Mouse (Mus musculus) embryonic facial prominence, embryonic 15.5 days (tissue): ENCODE data around the gene Rgmb. TPM values are rescaled to one million over a fixed set of nuclear protein-coding genes. Genes with fewer than 3 reads are reported as not detected.

Source experiments
- ATAC-seq: fragments of 200-750 bp; cut with Nextera tagmentation; 2 replicates; pipeline ENCODE4 v1.8.0; 2017; ENCODE audit warnings: low read depth, moderate TSS enrichment; ENCODE audit not compliant: insufficient number of reproducible peaks, low FRiP score, low TSS enrichment
- H3K27ac ChIP-seq: fragments of 300-500 bp; sonication (generic); replicated peaks from 2 replicates; pipeline ENCODE4 v1.5.1; 2015; ENCODE audit warnings: mild to moderate bottlenecking, inconsistent platforms
- H3K27me3 ChIP-seq: fragments of 300-500 bp; sonication (generic); 2 replicates; pipeline ENCODE4 v1.6.1; 2015; ENCODE audit warnings: inconsistent platforms
- H3K36me3 ChIP-seq: fragments of 300-500 bp; sonication (generic); 2 replicates; pipeline ENCODE4 v1.6.1; 2015; ENCODE audit warnings: mild to moderate bottlenecking, inconsistent platforms
- H3K4me1 ChIP-seq: fragments of 300-500 bp; sonication (generic); 2 replicates; pipeline ENCODE4 v1.6.1; 2015; ENCODE audit warnings: inconsistent platforms
- H3K4me2 ChIP-seq: fragments of 300-500 bp; sonication (generic); replicated peaks from 2 replicates; pipeline ENCODE4 v1.6.1; 2015; ENCODE audit warnings: mild to moderate bottlenecking, inconsistent platforms
- H3K4me3 ChIP-seq: fragments of 300-500 bp; sonication (generic); replicated peaks from 2 replicates; pipeline ENCODE4 v1.5.1; 2015; ENCODE audit warnings: mild to moderate bottlenecking, inconsistent platforms
- H3K9ac ChIP-seq: fragments of 300-500 bp; sonication (generic); 2 replicates; pipeline ENCODE4 v1.6.1; 2015; ENCODE audit warnings: inconsistent platforms
- H3K9me3 ChIP-seq: fragments of 300-500 bp; sonication (generic); replicated peaks from 2 replicates; pipeline ENCODE4 v1.6.1; 2016; ENCODE audit warnings: inconsistent platforms
- WGBS: fragments of 180-500 bp; shearing (Covaris S2); methylation state at CpG from one replicate; pipeline ENCODE4 v1.1.7; 2015; 5-methylcytosine and 5-hydroxymethylcytosine counted together
- polyA plus RNA-seq: library from polyadenylated mRNA; unstranded; fragments of >200 nt; fragmentation: Nextera tagmentation; extraction: Ambion mirVana; gene quantifications from 2 replicates; pipeline ENCODE4 v1.2.1, GENCODE M21; 2015

Rgmb gene
- polyA plus RNA-seq, 1 experiment from 2014 or later = 27.9 TPM

GRCm38 (mm10) chr17:15808468-15809374, 22.1 kb downstream of the Rgmb start:
- no peak for ATAC-seq
- Histone ChIP-seq H3K9me3 (no peaks in the 10 kb centered on the region), H3K4me3 (no peak overlapping the region), H3K4me2 (peak overlapping the region; percentile 13; the same call in 1 of the 2 replicates), H3K27me3 (no peaks in the 10 kb centered on the region), H3K27ac (peak overlapping the region; percentile 63), H3K9ac (no peak overlapping the region), H3K4me1 (peaks cover 53% of the 10 kb centered on the region), H3K36me3 (peaks cover 20% of the 10 kb centered on the region)
- 15% methylated on average over 10 of the region's 10 CpGs for WGBS

- H3K4me1 ChIP-seq = peaks cover 46% of the 10 kb centered on the region
- H3K36me3 ChIP-seq = peaks cover 20% of the 10 kb centered on the region
- H3K4me3 ChIP-seq = no peak overlapping the region
- H3K4me2 ChIP-seq = no peak overlapping the region
- no peak for ATAC-seq
- H3K9ac ChIP-seq = no peak overlapping the region
- H3K27ac ChIP-seq = peak overlapping the region; percentile 63; the same call in 1 of the 2 replicates
- H3K27me3 ChIP-seq = no peaks in the 10 kb centered on the region
- H3K9me3 ChIP-seq = no peaks in the 10 kb centered on the region
- WGBS = 46% methylated on average over 4 of the region's 4 CpGs
These were observed 22.8 kb downstream of the Rgmb start for GRCm38 (mm10) chr17:15808015-15808414.

GRCm38 (mm10) chr17:15807295-15807984, 23.4 kb downstream of the Rgmb start:
- H3K4me2 ChIP-seq = no peak overlapping the region
- H3K27ac ChIP-seq = 0 out of 2 replicates have a peak overlapping the region, but pooled peaks have one; percentile 28
- WGBS = 89% methylated on average over 23 of the region's 23 CpGs
- H3K9ac ChIP-seq = no peak overlapping the region
- peaks cover 40% of the 10 kb centered on the region for H3K4me1 ChIP-seq
- peak; percentile 61 for ATAC-seq
- no peak overlapping the region for H3K4me3 ChIP-seq
- no peaks in the 10 kb centered on the region for H3K9me3 ChIP-seq
- H3K27me3 ChIP-seq = no peaks in the 10 kb centered on the region
- H3K36me3 ChIP-seq = peaks cover 23% of the 10 kb centered on the region

GRCm38 (mm10) chr17:15804008-15804812, 26.6 kb downstream of the Rgmb start:
- H3K36me3 ChIP-seq = peaks cover 25% of the 10 kb centered on the region
- H3K9me3 ChIP-seq = no peaks in the 10 kb centered on the region
- no peak for ATAC-seq
- no peak overlapping the region for H3K27ac ChIP-seq
- H3K27me3 ChIP-seq = no peaks in the 10 kb centered on the region
- H3K9ac ChIP-seq = no peak overlapping the region
- no peak overlapping the region for H3K4me2 ChIP-seq
- peaks cover 14% of the 10 kb centered on the region for H3K4me1 ChIP-seq
- 48% methylated on average over 15 of the region's 15 CpGs for WGBS
- no peak overlapping the region for H3K4me3 ChIP-seq

GRCm38 (mm10) chr17:15799195-15799793, 31.5 kb downstream of the Rgmb start:
- WGBS = 66% methylated on average over 3 of the region's 3 CpGs
- H3K36me3 ChIP-seq = 0 out of 2 replicates have a peak, but pooled peaks cover 5% of the 10 kb centered on the region

GRCm38 (mm10) chr17:15790716-15791115, 40.1 kb downstream of the Rgmb start:
- no peak overlapping the region for H3K4me3 ChIP-seq
- no peaks in the 10 kb centered on the region for H3K9me3 ChIP-seq
- H3K9ac ChIP-seq = no peak overlapping the region
- WGBS = 87% methylated on average over 8 of the region's 8 CpGs
- no peaks in the 10 kb centered on the region for H3K36me3 ChIP-seq
- no peaks in the 10 kb centered on the region for H3K27me3 ChIP-seq
- no peak overlapping the region for H3K27ac ChIP-seq
- ATAC-seq = no peak
- no peak overlapping the region for H3K4me2 ChIP-seq
- no peaks in the 10 kb centered on the region for H3K4me1 ChIP-seq

More at GRCm38 (mm10) chr17:15799195-15799793, 31.5 kb downstream of the Rgmb start:
- Histone ChIP-seq H3K27ac (no peak overlapping the region), H3K9ac (no peak overlapping the region), H3K4me1 (no peaks in the 10 kb centered on the region), H3K9me3 (no peaks in the 10 kb centered on the region), H3K27me3 (no peaks in the 10 kb centered on the region), H3K4me3 (no peak overlapping the region), H3K4me2 (no peak overlapping the region)
- ATAC-seq = no peak

- no peak for ATAC-seq
- WGBS = 26% methylated on average over 3 of the region's 3 CpGs
These were observed 43.8 kb downstream of the Rgmb start for GRCm38 (mm10) chr17:15787036-15787435.

GRCm38 (mm10) chr17:15777979-15778378, 52.9 kb downstream of the Rgmb start:
- no peak overlapping the region for H3K9ac ChIP-seq
- H3K36me3 ChIP-seq = no peaks in the 10 kb centered on the region
- no peaks in the 10 kb centered on the region for H3K4me1 ChIP-seq
- no peaks in the 10 kb centered on the region for H3K9me3 ChIP-seq
- 83% methylated on average over 6 of the region's 6 CpGs for WGBS
- ATAC-seq = no peak
- H3K4me2 ChIP-seq = no peak overlapping the region
- H3K27me3 ChIP-seq = no peaks in the 10 kb centered on the region
- H3K4me3 ChIP-seq = no peak overlapping the region
- no peak overlapping the region for H3K27ac ChIP-seq

More at GRCm38 (mm10) chr17:15787036-15787435, 43.8 kb downstream of the Rgmb start:
- Histone ChIP-seq H3K36me3 (no peaks in the 10 kb centered on the region), H3K27me3 (no peaks in the 10 kb centered on the region), H3K9me3 (no peaks in the 10 kb centered on the region; the same call in 1 of the 2 replicates), H3K4me1 (no peaks in the 10 kb centered on the region), H3K9ac (no peak overlapping the region), H3K4me2 (no peak overlapping the region), H3K4me3 (no peak overlapping the region), H3K27ac (no peak overlapping the region)

- Histone ChIP-seq H3K27ac (no peak overlapping the region), H3K9me3 (no peaks in the 10 kb centered on the region), H3K4me2 (no peak overlapping the region), H3K36me3 (peaks cover 3% of the 10 kb centered on the region), H3K4me3 (no peak overlapping the region), H3K9ac (no peak overlapping the region), H3K27me3 (no peaks in the 10 kb centered on the region), H3K4me1 (no peaks in the 10 kb centered on the region)
- ATAC-seq = no peak
- WGBS = 78% methylated on average over 5 of the region's 5 CpGs
These were observed 54.5 kb downstream of the Rgmb start for GRCm38 (mm10) chr17:15776349-15776748.

- Histone ChIP-seq H3K27me3 (no peaks in the 10 kb centered on the region), H3K4me1 (no peaks in the 10 kb centered on the region), H3K9ac (no peak overlapping the region), H3K36me3 (peaks cover 19% of the 10 kb centered on the region), H3K9me3 (no peaks in the 10 kb centered on the region), H3K27ac (no peak overlapping the region), H3K4me2 (no peak overlapping the region), H3K4me3 (no peak overlapping the region)
- no peak for ATAC-seq
- WGBS = 67% methylated on average over 5 of the region's 5 CpGs
These were observed 56.1 kb downstream of the Rgmb start for GRCm38 (mm10) chr17:15774565-15775215.
